Mouse (Mus musculus) small intestine, adult 2 months (tissue): ENCODE measurements around the gene Gpr146.

Experiments
- CTCF ChIP-seq: fragments of 200-500 bp; IDR thresholded peaks from 2 replicates; pipeline ENCODE4 v1.5.1; 2012; ENCODE audit warnings: low read depth, mild to moderate bottlenecking, control low read depth, inconsistent platforms, low read length, moderate library complexity, mixed read lengths; ENCODE audit not compliant: insufficient replicate concordance, insufficient read length; ENCODE audit errors: extremely low read depth
- POLR2A ChIP-seq: fragments of 200-500 bp; IDR thresholded peaks from 2 replicates; pipeline ENCODE4 v1.6.1; 2012; ENCODE audit warnings: low read depth, mild to moderate bottlenecking, control low read depth, inconsistent platforms, low read length, moderate library complexity

GRCm38 (mm10) chr5:139351628-139352027 is 25.9 kb upstream of the Gpr146 start:
- TF ChIP-seq CTCF (no peak), POLR2A (no peak)
